Mouse (Mus musculus) neural tube, embryonic 14.5 days (tissue): ENCODE measurements around the gene Fxn. TPM values are rescaled to one million over a fixed set of nuclear protein-coding genes. Genes with fewer than 3 reads are reported as not detected.
A peak's percentile ranks its signal among the peaks of the same experiment; 100 is the strongest.
"Not testable (repeated sequence)": the region's sequence is repeated elsewhere in the genome, so short reads cannot be mapped to it uniquely, and the experiment has no call there.

Experiments used
- ATAC-seq: fragments of 200-750 bp; cut with Nextera tagmentation; 2 replicates; pipeline ENCODE4 v1.8.0; 2017; ENCODE audit warnings: low read depth, mild to moderate bottlenecking, moderate TSS enrichment, moderate library complexity
- H3K27ac ChIP-seq: fragments of 300-500 bp; sonication (generic); 2 replicates; pipeline ENCODE4 v1.5.1; 2014; ENCODE audit warnings: low read depth, mild to moderate bottlenecking, control low read depth, low read length, moderate library complexity, mixed read lengths
- H3K27me3 ChIP-seq: fragments of 300-500 bp; sonication (generic); 2 replicates; pipeline ENCODE4 v1.6.1; 2014; ENCODE audit warnings: low read length; ENCODE audit not compliant: control insufficient read depth, insufficient read depth
- H3K36me3 ChIP-seq: fragments of 300-500 bp; sonication (generic); 2 replicates; pipeline ENCODE4 v1.6.1; 2014; ENCODE audit warnings: low read length, mixed read lengths; ENCODE audit not compliant: control insufficient read depth, insufficient read depth
- H3K4me1 ChIP-seq: fragments of 300-500 bp; sonication (generic); 2 replicates; pipeline ENCODE4 v1.6.1; 2014; ENCODE audit warnings: low read length; ENCODE audit not compliant: control insufficient read depth, insufficient read depth
- H3K4me2 ChIP-seq: fragments of 300-500 bp; sonication (generic); 2 replicates; pipeline ENCODE4 v1.6.1; 2014; ENCODE audit warnings: mild to moderate bottlenecking, low read depth, low read length, control low read depth
- H3K4me3 ChIP-seq: fragments of 300-500 bp; sonication (generic); 2 replicates; pipeline ENCODE4 v1.5.1; 2014; ENCODE audit warnings: low read depth, low read length, control low read depth, mixed read lengths
- H3K9ac ChIP-seq: fragments of 300-500 bp; sonication (generic); replicated peaks from 2 replicates; pipeline ENCODE4 v1.6.1; 2014; ENCODE audit warnings: low read depth, mild to moderate bottlenecking, control low read depth, low read length, mixed read lengths
- H3K9me3 ChIP-seq: fragments of 300-500 bp; sonication (generic); 2 replicates; pipeline ENCODE4 v1.6.1; 2016; ENCODE audit warnings: low read length; ENCODE audit not compliant: control insufficient read depth
- whole genome bisulfite sequencing: fragments of 180-500 bp; shearing (Covaris S2); extraction: QIAGEN DNeasy Blood & Tissue Kit; methylation state at CpG from one replicate; pipeline ENCODE4 v1.1.7; 2014; 5-methylcytosine and 5-hydroxymethylcytosine counted together
- polyA plus RNA-seq: library from polyadenylated mRNA; unstranded; fragments of >200 nt; fragmentation: Nextera tagmentation; extraction: Ambion mirVana; gene quantifications from 2 replicates; pipeline ENCODE4 v1.2.1, GENCODE M21; 2014

Gene Fxn
- polyA plus RNA-seq, 1 experiment from 2014 or later, result 38.4 TPM

GRCm38 (mm10) chr19:24241271-24241670 lies 39.1 kb downstream of the Fxn start:
- H3K4me3 ChIP-seq, result no peak overlapping the region
- no peak overlapping the region for H3K9ac ChIP-seq
- H3K36me3 ChIP-seq, result no peaks in the 10 kb centered on the region
- no peaks in the 10 kb centered on the region for H3K4me1 ChIP-seq
- no peaks in the 10 kb centered on the region for H3K27me3 ChIP-seq
- no peaks in the 10 kb centered on the region for H3K9me3 ChIP-seq
- H3K27ac ChIP-seq, result no peak overlapping the region
- ATAC-seq, result no peak
- no peak overlapping the region for H3K4me2 ChIP-seq
- 89% methylated on average over 8 of the region's 8 CpGs for WGBS

GRCm38 (mm10) chr19:24238011-24238410 lies 42.4 kb downstream of the Fxn start:
- no peak overlapping the region for H3K9ac ChIP-seq
- H3K36me3 ChIP-seq, result no peaks in the 10 kb centered on the region
- no peak overlapping the region for H3K4me3 ChIP-seq
- no peaks in the 10 kb centered on the region for H3K27me3 ChIP-seq
- no peak overlapping the region for H3K27ac ChIP-seq
- H3K9me3 ChIP-seq, result no peaks in the 10 kb centered on the region
- no peak for ATAC-seq
- no peak overlapping the region for H3K4me2 ChIP-seq
- no peaks in the 10 kb centered on the region for H3K4me1 ChIP-seq
- WGBS, result 86% methylated on average over 4 of the region's 4 CpGs

- H3K4me1 ChIP-seq, H3K27me3 ChIP-seq, H3K36me3 ChIP-seq, H3K4me2 ChIP-seq, H3K4me3 ChIP-seq, ATAC-seq, H3K27ac ChIP-seq, H3K9ac ChIP-seq, H3K9me3 ChIP-seq: not testable (repeated sequence)
- 100% methylated on average over 1 of the region's 1 CpGs for WGBS
These were observed 48.0 kb downstream of the Fxn start for GRCm38 (mm10) chr19:24232356-24232755.

- Histone ChIP-seq H3K9ac (no peak overlapping the region), H3K4me3 (peak overlapping the region; percentile 42; the same call in 1 of the 2 replicates), H3K27me3 (peaks cover 13% of the 10 kb centered on the region; the same call in 1 of the 2 replicates), H3K27ac (no peak overlapping the region), H3K4me2 (peak overlapping the region; percentile 88), H3K9me3 (no peaks in the 10 kb centered on the region), H3K4me1 (peaks cover 5% of the 10 kb centered on the region; the same call in 1 of the 2 replicates), H3K36me3 (no peaks in the 10 kb centered on the region)
- no peak for ATAC-seq
- WGBS, result 2% methylated on average over 17 of the region's 17 CpGs
These were observed 55.1 kb downstream of the Fxn start for GRCm38 (mm10) chr19:24225305-24225696.

GRCm38 (mm10) chr19:24224500-24225304 lies 55.7 kb downstream of the Fxn start, which contains the start of gene Tjp2:
TSS of gene Tjp2 (minus strand) at chr19:24225030.
- Histone ChIP-seq H3K27me3 (peaks cover 13% of the 10 kb centered on the region; the same call in 1 of the 2 replicates), H3K9me3 (no peaks in the 10 kb centered on the region), H3K4me2 (peak within 1 kb of the TSS; percentile 88), H3K4me3 (peak within 1 kb of the TSS; percentile 42), H3K27ac (no peak within 1 kb of the TSS), H3K36me3 (no peaks in the 10 kb centered on the region), H3K4me1 (peaks cover 5% of the 10 kb centered on the region; the same call in 1 of the 2 replicates), H3K9ac (peak within 1 kb of the TSS; percentile 50)
- under 1% methylated on average over 59 of the region's 59 CpGs for WGBS
- peak; percentile 68; the same call in 1 of the 2 replicates for ATAC-seq

GRCm38 (mm10) chr19:24223851-24224251 lies 56.6 kb downstream of the Fxn start:
- peak overlapping the region; percentile 88; the same call in 1 of the 2 replicates for H3K4me2 ChIP-seq
- H3K27ac ChIP-seq, result no peak overlapping the region
- H3K4me1 ChIP-seq, result peaks cover 5% of the 10 kb centered on the region; the same call in 1 of the 2 replicates
- H3K9ac ChIP-seq, result no peak overlapping the region
- H3K27me3 ChIP-seq, result peaks cover 13% of the 10 kb centered on the region; the same call in 1 of the 2 replicates
- no peak for ATAC-seq
- WGBS, result 17% methylated on average over 11 of the region's 11 CpGs
- no peaks in the 10 kb centered on the region for H3K9me3 ChIP-seq
- no peaks in the 10 kb centered on the region for H3K36me3 ChIP-seq
- H3K4me3 ChIP-seq, result peak overlapping the region; percentile 42; the same call in 1 of the 2 replicates

- no peak for ATAC-seq
- Histone ChIP-seq H3K9ac (no peak overlapping the region), H3K27ac (no peak overlapping the region), H3K27me3 (peaks cover 9% of the 10 kb centered on the region; the same call in 1 of the 2 replicates), H3K36me3 (no peaks in the 10 kb centered on the region), H3K9me3 (no peaks in the 10 kb centered on the region), H3K4me3 (no peak overlapping the region), H3K4me2 (no peak overlapping the region), H3K4me1 (peaks cover 5% of the 10 kb centered on the region; the same call in 1 of the 2 replicates)
- WGBS, result 77% methylated on average over 4 of the region's 4 CpGs
These were observed 59.0 kb downstream of the Fxn start for GRCm38 (mm10) chr19:24221455-24221854.

GRCm38 (mm10) chr19:24220795-24221445 lies 59.5 kb downstream of the Fxn start:
- 15% methylated on average over 14 of the region's 14 CpGs for WGBS
- no peaks in the 10 kb centered on the region for H3K36me3 ChIP-seq
- H3K9me3 ChIP-seq, result no peaks in the 10 kb centered on the region
- ATAC-seq, result no peak
- no peak overlapping the region for H3K27ac ChIP-seq
- H3K4me3 ChIP-seq, result no peak overlapping the region
- H3K4me1 ChIP-seq, result peaks cover 5% of the 10 kb centered on the region; the same call in 1 of the 2 replicates
- no peak overlapping the region for H3K9ac ChIP-seq
- H3K4me2 ChIP-seq, result no peak overlapping the region
- peaks cover 8% of the 10 kb centered on the region; the same call in 1 of the 2 replicates for H3K27me3 ChIP-seq

- Histone ChIP-seq H3K27me3 (no peaks in the 10 kb centered on the region), H3K27ac (no peak overlapping the region), H3K4me1 (no peaks in the 10 kb centered on the region), H3K4me3 (no peak overlapping the region), H3K9ac (no peak overlapping the region), H3K36me3 (no peaks in the 10 kb centered on the region), H3K9me3 (no peaks in the 10 kb centered on the region), H3K4me2 (no peak overlapping the region)
- no peak for ATAC-seq
- 65% methylated on average over 9 of the region's 9 CpGs for WGBS
These were observed 61.4 kb downstream of the Fxn start for GRCm38 (mm10) chr19:24219011-24219410.
